Mouse (Mus musculus): ENCODE measurements around the gene Rps21.

- TF ChIP-seq POLR2A (IDR thresholded peaks at IDR 0.05; ENCODE audit: insufficient read depth, low read depth, low read length) (no peak), CTCF (IDR thresholded peaks at IDR 0.05; ENCODE audit: insufficient read depth, low read depth, low read length) (no peak)
These were observed 20.2 kb upstream of the Rps21 start for GRCm38 (mm10) chr2:180236930-180237329.
